Mouse (Mus musculus) erythroblast, embryonic 14.5 days (primary cell): ENCODE measurements around the gene Fam3c. TPM values are rescaled to one million over a fixed set of nuclear protein-coding genes. Genes with fewer than 3 reads are reported as not detected.
"Not testable (repeated sequence)": the region's sequence is repeated elsewhere in the genome, so short reads cannot be mapped to it uniquely, and the experiment has no call there.

ENCODE experiments used
- H3K27me3 ChIP-seq: 2 replicates; pipeline ENCODE4 v1.6.1; 2012; ENCODE audit warnings: inconsistent platforms; ENCODE audit not compliant: control insufficient read depth
- H3K36me3 ChIP-seq: 2 replicates; pipeline ENCODE4 v1.6.1; 2012; ENCODE audit warnings: mild to moderate bottlenecking, inconsistent platforms; ENCODE audit not compliant: control insufficient read depth
- H3K4me1 ChIP-seq: 2 replicates; pipeline ENCODE4 v1.6.1; 2012; ENCODE audit warnings: inconsistent platforms; ENCODE audit not compliant: control insufficient read depth
- H3K4me3 ChIP-seq: replicated peaks from 2 replicates; pipeline ENCODE3; 2012; ENCODE audit warnings: moderate library complexity, mild to moderate bottlenecking, inconsistent platforms
- H3K9me3 ChIP-seq: 2 replicates; pipeline ENCODE4 v1.6.1; 2012; ENCODE audit warnings: low read length, inconsistent platforms, mixed read lengths; ENCODE audit not compliant: control insufficient read depth
- GATA1 ChIP-seq: IDR thresholded peaks from 2 replicates; pipeline ENCODE4 v1.6.1; 2012; ENCODE audit warnings: low read length, inconsistent platforms, mixed read lengths
- TAL1 ChIP-seq: IDR thresholded peaks from 3 replicates; pipeline ENCODE4 v1.6.1; 2012; ENCODE audit warnings: low read length, inconsistent platforms, mixed read lengths
- polyA plus RNA-seq: library from polyadenylated mRNA; stranded (reverse); fragments of >175 nt; gene quantifications from 2 replicates; pipeline ENCODE4 v1.2.3, GENCODE M21; 2012

Gene Fam3c
- polyA plus RNA-seq, 1 experiment, result 0.14 TPM

DNA sequence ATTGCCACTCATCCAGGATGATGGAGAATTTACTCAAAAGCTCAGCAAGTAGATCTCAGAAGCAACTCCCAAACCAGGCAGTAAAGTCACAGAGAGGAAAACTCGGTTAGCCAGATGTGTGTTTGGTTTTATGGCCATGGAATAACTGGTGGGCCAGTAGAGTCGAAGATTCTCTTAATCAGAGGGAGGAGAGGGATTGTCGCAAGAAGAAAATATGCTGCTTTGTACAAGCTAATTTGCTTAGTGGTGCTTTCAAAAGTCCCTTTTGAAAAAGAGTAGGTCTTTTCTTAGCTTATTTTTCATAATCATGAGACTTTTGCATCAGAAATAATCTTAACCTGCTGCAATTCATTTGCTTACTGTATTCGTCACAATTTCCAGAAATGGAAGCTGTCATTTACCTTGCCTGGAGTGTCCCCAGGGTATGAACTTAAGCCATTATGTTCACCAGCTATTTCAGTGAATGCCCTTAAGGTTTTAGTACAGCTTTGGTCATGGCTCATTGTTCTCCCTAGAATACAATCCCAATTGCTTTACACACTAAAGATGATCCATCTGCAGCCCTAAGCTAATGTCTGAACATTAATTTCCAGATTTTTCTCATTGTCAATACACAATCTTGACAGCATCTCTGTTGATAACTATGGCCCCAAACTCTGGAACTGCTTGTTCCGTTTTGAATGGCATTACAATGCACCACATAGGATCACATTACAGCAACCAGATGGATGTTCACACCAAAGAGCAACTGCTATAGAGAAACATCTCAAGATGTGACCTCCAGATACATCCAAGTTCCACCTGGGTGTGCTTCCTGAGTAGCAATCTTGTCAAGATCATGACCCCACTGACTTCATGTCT, 88.0 kb downstream of the Fam3c start:
- TF ChIP-seq GATA1 (no peak), TAL1 (no peak)
- Histone ChIP-seq H3K4me3 (no peak overlapping the region), H3K9me3 (no peaks in the 10 kb centered on the region), H3K4me1 (no peaks in the 10 kb centered on the region), H3K36me3 (no peaks in the 10 kb centered on the region), H3K27me3 (no peaks in the 10 kb centered on the region)

DNA sequence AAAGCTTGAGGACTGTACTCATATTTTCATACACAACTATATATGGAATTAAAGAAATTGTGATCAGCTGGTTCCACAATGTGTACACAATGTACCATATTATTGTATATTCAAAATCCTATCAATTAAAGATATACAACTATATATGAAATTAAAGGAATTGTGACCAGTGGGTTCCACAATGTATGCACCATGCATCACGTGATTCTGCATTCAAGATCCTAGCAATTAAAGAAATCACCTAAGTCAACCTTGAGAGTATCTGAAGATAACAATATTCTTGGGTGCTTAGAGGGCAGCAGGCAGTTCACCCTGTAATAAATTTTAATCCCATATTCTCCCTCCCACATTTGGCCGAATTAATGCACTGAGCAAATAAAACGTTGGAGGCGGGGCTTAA, 90.0 kb downstream of the Fam3c start:
- Histone ChIP-seq H3K27me3 (no peaks in the 10 kb centered on the region), H3K36me3 (no peaks in the 10 kb centered on the region), H3K4me1 (no peaks in the 10 kb centered on the region), H3K9me3 (no peaks in the 10 kb centered on the region), H3K4me3 (no peak overlapping the region)
- no peak for TF ChIP-seq GATA1
- TF ChIP-seq TAL1, result no peak

DNA sequence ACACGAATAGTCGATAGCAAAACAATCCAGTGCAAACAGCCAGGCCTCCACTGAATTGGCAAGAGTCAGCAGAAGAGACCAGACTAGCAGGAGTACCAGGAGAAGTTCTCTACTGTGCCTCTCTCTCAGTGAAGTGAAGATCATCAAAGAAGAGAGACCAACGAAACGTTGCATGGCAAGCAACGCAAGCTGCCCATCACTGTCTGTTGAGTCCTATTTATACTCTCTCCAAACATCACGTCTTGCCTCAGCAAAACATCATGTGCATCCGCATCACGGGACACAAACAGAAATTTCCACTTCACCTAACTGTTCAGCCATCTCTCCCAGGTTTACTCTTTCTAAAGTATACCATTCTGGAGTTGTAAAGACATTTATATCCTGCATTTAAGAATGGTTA, 91.9 kb downstream of the Fam3c start:
- H3K4me1 ChIP-seq, H3K9me3 ChIP-seq, H3K27me3 ChIP-seq, H3K36me3 ChIP-seq, H3K4me3 ChIP-seq: not testable (repeated sequence)

DNA sequence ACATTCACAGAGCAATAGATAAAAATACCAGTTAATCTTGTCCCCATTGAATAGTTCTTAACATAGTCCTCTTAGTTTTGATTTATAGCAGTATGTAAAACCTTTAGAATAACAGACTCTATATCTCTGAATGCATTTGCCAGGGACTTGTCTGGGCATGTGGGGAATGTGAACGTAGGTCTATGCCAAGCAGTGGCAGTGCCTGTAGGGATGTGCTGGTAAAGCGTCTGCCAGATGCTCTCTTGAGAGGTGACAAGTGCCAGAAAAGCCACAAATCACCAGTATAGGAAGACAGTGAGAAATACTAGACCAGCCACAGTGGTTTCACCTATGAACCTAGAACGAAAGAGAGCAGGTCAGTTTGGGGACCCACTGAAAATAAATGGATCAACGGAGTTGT, 93.5 kb downstream of the Fam3c start:
- Histone ChIP-seq H3K27me3 (no peaks in the 10 kb centered on the region), H3K4me1 (no peaks in the 10 kb centered on the region), H3K4me3 (no peak overlapping the region), H3K36me3 (no peaks in the 10 kb centered on the region), H3K9me3 (no peaks in the 10 kb centered on the region)
- TF ChIP-seq TAL1, result no peak
- TF ChIP-seq GATA1, result no peak

DNA sequence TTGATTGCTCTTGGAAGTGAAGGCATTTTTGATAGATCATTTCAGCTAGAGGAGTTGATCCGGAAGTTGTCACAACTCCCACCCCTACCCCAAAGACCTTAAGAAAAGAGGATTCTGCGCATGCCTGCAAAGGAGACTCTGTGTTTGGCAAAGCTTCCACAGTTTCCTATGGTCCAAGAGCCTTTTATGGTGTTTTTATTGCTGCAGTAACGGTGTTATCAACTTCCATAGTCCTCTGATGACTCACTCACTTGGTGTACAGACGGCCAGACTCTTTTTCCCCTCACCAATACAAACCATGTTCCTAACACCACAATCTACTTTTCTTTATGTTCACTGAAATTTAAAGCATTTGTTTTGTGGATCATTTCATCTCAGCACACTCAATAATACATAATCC, 97.3 kb downstream of the Fam3c start:
- no peaks in the 10 kb centered on the region for H3K4me1 ChIP-seq
- TF ChIP-seq GATA1, result no peak
- no peak for TF ChIP-seq TAL1
- no peaks in the 10 kb centered on the region for H3K9me3 ChIP-seq
- no peaks in the 10 kb centered on the region for H3K27me3 ChIP-seq
- H3K36me3 ChIP-seq, result no peaks in the 10 kb centered on the region
- H3K4me3 ChIP-seq, result no peak overlapping the region

Other genes starting within 250 kb of the Fam3c start
- not detected in 2 replicates for gene Wnt16, start 68.0 kb downstream of the Fam3c start, polyA plus RNA-seq